Mouse (Mus musculus): ENCODE measurements around the gene Camk2b.
"Not testable (repeated sequence)": the region's sequence is repeated elsewhere in the genome, so short reads cannot be mapped to it uniquely, and the experiment has no call there.

Gene Camk2b

DNA sequence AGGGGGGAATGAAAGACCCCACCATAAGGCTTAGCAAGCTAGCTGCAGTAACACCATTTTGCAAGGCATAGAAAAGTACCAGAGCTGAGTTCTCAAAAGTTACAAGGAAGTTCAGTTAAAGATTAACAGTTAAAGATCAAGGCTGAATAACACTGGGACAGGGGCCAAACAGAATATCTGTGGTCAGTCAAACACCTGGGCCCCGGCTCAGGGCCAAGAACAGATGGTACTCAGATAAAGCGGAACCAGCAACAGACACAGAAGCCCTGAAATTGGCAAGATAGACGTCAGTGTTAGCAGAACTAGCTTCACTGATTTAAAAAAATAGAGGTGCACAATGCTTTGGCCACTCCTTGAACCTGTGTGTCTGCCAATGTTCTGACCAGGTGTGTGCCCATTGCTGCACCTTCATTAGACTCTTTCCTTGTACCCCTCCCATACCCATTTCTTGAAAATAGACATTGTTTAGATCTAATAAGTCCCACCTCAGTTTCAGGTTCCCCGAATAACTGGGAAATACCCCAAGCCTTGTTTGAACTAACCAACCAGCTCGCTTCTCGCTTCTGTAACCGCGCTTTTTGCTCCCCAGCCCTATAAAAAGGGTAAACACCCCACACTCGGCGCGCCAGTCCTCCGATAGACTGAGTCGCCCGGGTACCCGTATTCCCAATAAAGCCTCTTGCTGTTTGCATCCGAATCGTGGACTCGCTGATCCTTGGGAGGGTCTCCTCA, 55.2 kb downstream of the Camk2b start:
- not testable (repeated sequence) for DNase-seq

DNA sequence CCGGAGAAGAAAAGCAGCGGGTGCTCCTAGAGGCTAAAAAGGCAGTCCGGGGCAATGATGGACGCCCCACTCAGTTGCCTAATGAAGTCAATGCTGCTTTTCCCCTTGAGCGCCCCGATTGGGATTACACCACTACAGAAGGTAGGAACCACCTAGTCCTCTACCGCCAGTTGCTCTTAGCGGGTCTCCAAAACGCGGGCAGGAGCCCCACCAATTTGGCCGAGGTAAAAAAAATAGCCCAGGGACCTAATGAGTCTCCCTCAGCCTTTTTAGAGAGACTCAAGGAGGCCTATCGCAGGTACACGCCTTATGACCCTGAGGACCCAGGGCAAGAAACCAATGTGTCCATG, 58.4 kb downstream of the Camk2b start:
- DNase-seq: not testable (repeated sequence)

DNA sequence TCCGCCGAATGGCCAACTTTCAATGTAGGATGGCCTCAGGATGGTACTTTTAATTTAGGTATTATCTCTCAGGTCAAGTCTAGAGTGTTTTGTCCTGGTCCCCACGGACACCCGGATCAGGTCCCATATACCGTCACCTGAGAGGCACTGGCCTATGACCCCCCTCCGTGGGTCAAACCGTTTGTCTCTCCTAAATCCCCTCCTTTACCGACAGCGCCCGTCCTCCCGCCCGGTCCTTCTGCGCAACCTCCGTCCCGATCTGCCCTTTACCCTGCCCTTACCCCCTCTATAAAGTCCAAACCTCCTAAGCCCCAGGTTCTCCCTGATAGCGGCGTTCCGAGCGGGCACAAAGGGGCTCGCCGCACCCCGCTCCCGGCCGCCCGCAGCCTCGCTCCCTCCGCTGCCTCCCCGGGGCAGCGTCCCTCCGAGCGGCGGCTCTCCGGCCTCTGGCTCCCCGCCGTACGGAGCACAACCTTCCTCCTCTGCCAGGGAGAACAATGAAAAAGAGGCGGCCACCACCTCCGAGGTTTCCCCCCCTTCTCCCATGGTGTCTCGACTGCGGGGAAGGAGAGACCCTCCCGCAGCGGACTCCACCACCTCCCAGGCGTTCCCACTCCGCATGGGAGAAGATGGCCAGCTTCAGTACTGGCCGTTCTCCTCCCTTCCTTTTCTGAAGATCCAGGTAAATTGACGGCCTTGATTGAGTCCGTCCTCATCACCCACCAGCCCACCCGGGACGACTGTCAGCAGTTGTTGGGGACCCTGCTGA, 59.0 kb downstream of the Camk2b start:
- DNase-seq: not testable (repeated sequence)

DNA sequence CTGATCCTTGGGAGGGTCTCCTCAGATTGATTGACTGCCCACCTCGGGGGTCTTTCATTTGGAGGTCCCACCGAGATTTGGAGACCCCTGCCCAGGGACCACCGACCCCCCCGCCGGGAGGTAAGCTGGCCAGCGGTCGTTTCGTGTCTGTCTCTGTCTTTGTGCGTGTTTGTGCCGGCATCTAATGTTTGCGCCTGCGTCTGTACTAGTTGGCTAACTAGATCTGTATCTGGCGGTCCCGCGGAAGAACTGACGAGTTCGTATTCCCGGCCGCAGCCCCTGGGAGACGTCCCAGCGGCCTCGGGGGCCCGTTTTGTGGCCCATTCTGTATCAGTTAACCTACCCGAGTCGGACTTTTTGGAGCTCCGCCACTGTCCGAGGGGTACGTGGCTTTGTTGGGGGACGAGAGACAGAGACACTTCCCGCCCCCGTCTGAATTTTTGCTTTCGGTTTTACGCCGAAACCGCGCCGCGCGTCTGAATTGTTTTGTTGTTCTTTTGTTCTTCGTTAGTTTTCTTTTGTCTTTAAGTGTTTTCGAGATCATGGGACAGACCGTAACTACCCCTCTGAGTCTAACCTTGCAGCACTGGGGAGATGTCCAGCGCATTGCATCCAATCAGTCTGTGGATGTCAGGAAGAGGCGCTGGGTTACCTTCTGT, 59.7 kb downstream of the Camk2b start:
- DNase-seq: not testable (repeated sequence)

DNA sequence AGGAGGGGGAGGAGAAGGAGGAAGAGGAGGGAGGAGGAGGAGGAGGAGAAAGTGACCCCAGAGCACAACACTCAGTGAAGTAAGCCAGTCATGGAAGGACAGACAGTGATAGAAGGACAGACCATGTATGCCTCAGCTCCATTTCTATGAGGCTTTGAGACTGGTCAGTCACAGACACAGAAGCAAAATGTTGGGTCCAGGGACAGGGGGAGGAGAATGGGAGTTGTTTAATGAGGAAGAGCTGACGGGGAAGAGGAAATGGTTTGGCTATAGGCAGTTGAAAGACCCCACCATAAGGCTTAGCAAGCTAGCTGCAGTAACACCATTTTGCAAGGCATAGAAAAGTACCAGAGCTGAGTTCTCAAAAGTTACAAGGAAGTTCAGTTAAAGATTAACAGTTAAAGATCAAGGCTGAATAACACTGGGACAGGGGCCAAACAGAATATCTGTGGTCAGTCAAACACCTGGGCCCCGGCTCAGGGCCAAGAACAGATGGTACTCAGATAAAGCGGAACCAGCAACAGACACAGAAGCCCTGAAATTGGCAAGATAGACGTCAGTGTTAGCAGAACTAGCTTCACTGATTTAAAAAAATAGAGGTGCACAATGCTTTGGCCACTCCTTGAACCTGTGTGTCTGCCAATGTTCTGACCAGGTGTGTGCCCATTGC, 60.7 kb downstream of the Camk2b start:
- DNase-seq: not testable (repeated sequence)

DNA sequence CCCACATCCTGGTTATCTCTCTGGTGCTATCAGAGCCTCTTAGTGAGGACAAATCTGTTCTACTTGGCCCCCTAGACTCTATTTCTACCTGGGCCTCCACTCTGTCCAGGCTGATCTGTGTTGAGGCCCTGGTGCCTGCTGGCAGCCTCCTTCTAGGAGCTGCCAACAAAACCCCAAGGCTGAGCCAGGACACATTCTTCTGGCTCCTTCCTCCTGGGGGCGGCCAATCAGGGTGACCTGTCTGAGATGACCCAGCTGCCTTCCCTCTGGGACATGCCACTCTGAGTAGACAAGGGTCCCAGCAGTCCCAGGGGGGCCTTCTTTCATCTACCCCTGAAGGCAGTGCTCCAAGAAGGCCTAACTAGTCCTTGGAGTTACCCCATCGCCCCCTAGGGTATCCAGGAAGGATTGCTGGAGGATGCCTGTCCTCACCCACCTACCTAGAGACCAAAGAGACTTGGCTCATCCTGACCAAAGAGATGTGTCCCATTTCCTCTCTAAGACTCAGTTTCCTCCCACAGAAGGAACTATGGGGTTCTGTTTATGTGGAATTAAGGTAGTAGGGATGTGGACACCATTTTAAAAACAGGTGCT, 63.0 kb downstream of the Camk2b start:
- DNase-seq: no peak

DNA sequence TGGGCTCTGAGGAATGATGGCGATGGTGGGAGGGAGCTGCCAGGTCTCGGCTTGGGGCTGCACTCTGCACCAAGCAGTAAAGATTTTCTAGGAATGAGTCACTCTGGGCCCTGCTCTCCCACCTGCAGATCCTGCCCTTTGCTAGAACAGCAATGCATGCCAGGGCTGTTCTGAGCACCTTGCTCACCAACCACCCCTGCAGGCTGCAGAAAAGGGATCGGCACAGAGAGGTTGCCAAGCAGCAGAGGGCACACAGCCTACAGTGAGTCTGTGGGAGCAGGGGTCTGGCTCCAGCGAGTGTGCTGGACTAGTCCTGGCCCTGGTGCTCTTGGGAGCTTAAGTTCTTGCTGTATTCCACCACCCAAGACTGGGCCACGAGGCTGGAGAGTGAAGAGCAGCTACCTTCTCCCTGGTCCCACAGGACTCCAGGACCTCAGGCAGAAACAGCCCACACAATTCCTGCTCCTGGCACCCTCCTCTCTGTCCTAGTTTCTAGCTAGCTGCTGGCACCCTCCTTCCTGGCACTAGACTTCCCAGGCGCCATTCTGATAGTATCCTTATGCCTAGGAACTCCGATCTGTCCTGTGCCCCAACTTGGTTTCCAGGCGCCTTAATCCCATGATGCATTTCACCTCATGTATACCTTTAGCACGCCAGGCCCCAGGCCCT, 64.0 kb downstream of the Camk2b start:
- DNase-seq: peak; percentile 70

DNA sequence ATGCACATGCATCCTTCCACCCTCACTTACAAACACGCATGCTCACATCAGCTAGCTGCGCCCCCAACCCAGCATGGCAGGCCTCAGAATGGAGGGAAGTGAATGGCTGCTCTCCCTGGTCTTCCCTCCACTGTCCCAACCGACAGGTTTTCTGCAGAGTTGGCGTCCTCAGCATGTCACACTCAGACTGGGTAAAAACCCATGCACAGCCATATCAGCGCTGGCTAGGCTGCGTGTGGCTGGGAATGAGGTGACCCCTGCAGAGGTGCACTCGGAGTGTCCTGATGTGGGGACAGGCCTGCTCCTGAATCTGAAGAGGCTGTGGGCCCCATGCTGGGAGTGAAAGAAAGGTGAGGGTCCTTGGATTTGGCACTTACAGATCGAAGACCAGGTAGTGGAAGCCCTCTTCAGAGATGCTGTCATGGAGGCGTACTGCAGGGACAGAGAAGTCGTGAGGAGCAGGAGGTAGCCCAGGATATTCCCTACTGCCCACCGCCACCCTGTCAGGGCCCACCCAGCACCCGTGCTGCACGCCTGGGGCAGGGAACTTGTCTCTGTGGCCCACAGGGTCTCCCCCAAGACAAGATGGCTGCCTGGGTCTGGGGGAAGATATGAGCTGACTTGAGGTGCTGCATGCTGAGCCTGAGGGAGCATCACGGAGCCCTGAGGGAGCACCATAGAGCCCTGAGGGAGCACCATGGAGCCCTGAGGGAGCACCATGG, 65.0 kb downstream of the Camk2b start:
- no peak for DNase-seq

DNA sequence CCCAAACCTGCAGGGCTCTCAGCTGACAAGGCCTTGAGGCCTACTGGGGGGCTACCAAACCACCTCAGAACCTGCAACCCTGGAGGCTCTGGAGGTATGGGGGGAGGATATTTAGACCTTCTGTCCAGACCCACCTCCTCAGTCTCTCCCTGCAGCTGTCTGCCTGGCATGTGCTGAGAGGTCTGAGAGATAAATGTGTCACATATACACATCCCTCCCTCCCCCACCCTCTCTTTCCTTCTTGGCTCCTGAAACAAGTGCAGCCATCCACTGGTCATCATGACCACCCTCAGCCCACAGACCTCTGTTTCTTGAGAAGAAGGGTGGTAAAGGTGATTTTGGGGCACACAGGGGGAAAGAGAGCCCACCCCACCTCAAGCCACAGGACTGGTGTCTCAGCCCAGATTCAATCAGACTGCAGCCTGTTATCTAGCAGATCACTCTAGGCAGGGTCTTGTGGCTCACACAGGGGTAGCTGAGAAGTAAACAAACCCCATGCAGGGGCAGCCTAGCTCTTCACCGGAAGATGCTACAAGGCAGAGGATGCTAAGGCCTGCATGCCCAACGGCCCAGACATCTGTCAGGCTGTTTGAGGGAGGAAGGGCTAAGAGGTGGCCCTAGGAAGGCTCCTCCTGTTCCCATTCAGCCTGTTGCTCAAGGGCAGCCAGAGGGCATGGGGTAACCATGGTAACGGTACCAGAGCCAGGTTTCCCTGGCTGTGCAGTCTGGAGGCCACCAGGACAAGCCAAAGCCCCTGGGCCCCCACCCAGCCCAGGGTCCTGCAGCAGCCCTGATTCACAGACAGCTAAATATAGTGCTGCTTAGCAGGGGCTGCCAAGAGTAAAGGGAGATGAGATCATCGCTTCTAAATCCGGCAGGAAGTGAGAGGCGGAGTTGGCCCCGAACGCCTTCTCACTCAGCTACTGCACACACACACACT, 66.1 kb downstream of the Camk2b start:
- peak; percentile 77 for DNase-seq

DNA sequence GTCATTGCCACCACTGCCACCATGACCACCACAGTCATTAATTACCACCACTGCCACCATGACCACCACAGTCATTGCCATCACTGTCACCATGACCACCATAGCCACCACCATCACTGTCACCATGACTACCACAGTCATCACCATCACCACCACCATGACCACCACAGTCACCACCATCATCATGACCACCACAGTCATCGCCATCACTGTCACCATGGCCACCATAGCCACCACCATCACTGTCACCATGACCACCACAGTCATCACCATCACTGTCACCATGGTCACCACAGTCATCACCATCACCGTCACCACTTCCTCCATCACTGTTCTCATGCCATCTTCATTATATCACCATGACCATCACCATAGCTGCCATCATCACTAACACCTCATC, 67.7 kb downstream of the Camk2b start:
- no peak for DNase-seq

DNA sequence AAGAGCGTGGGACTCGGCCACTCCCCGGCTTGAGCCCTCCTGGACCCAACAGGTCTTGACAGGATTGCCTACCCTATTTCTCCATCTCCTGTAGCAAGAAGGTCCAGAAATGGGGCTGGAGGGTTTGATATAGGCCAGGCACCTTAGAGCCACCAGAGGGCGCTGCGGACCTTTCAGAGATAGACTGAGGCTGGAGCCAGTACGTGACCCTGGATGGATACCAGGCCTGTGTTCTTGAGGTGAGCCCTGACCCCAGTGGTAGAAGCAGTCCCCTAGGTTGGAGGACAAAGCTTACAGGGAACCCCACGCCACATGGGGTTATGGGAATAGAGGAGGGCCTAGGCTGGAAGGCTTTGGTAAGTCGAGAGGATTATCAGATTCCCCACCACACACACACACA, 70.2 kb downstream of the Camk2b start:
- peak; percentile 90 for DNase-seq

DNA sequence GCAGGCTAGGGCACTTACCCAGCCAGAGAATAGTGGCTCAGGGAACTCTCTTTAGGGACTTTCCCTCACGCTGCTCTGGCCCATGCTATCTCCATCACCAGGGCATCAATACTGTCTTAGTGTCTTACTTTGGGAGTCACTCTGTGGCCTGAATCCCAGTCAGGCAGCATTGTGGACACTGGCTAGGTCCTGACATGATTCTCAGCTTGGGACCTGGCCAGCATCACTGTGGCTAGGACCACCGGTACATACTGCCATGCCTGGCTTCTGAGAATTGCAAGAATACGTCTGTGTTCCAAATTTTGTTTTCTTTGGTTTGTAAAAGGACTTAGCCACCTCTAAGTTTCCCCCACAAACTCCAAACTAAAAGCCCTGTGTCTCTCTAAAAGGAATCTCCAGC, 71.3 kb downstream of the Camk2b start:
- DNase-seq: no peak

DNA sequence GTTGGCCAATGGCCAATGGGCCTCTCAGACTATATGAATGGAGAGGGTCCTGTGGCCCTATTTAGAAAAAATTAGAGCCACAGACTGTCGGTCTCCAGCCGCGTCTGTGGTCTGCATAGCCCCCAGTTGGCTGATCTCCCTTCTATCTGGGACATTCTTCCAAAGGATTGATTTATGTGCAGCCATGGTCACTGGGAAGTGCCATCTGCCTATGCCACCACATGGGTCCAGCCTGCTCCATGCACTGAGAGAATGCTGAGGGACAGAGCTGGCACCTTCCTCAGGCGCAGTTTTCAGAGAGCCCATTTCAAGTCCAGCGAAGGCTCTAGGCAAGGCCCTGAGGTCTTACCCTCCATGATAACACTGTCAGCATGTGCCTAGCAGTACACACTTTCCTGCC, 72.0 kb downstream of the Camk2b start:
- peak; percentile 62 for DNase-seq

DNA sequence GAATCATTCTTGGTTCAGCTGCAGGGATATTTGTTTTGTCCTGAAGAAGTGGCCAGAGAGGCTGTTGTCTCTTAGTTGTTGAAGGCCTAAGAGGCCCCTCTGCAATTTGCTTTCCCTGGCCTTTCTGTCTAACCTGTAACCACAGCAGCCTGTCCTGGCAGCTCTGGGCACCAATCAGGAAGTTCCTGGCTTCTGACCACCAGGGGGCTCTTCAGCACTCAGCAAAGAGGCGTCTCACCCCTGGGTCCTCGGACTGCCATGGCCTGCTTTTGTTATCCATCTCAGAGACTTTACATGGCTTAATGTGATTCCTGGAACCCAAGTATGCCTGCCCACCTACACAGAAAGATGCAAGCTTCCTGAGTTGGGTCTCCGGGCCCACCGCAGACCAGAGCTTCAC, 75.3 kb downstream of the Camk2b start:
- DNase-seq: no peak

DNA sequence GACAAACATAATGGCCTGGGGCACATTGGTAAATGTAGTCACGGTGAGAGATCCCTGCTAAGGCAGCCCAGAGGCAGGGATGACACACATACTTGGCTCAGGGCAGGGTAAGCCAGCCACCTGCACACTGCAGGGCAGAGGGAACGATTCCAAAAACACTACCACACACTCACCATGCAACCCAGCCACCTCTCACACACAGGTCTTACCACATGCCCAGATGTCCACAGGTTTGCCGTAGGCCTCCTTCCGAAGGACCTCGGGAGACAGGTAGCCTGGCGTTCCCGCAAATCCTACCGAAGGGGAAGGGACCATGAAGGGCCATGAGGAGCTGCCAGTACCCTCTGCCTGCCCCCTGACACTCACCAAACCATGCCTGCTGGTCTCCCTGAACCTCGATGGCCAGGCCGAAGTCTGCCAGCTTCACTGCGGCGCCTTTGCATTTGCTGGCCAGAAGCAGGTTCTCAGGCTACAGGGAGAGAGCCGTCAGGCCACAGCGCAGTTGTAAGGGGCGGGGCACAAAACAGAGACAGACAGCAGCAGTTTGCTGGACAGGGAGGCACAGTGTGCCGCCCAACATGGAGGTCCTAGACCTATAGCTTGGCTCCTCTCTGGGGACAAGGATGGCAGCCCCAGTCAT, 76.1 kb downstream of the Camk2b start:
- DNase-seq: peak; percentile 54

DNA sequence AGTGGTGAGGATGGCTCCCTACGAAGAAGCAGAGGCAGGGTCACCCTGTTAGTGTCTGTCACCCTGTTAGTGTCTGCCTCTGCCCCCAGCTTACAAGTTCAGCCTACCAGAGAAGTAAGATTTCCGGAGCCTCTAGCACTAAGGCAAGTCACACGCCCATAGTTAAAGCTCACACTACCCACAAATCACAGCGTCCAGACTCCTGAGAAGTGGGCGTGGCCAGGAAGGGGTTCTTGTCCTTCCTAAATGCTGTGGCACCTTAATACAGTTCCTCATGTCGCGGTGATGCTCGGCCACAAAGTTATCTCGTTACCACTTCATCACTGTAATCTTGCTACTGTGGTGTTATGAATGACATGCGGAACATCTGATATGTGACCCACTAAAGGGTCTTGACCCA, 78.0 kb downstream of the Camk2b start:
- no peak for DNase-seq

DNA sequence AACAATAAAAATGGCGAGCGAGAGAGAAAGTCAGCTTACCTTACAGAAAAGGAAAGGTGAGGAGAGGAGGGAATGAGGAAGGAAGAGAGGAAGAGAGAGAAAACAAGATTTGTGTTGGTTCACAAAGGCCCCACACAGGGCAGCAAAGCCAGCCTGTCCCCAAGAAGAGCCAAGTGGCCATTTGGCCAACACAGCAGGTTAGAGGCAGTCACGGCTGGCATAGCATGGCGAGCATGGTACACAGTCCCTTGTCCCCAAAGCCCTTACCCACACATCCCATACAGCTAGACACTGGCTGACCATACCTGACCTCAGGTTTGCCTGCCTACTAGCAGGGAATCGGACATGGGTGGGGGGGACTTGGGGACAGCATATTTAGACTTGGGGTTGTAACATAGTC, 82.5 kb downstream of the Camk2b start:
- peak; percentile 73 for DNase-seq

DNA sequence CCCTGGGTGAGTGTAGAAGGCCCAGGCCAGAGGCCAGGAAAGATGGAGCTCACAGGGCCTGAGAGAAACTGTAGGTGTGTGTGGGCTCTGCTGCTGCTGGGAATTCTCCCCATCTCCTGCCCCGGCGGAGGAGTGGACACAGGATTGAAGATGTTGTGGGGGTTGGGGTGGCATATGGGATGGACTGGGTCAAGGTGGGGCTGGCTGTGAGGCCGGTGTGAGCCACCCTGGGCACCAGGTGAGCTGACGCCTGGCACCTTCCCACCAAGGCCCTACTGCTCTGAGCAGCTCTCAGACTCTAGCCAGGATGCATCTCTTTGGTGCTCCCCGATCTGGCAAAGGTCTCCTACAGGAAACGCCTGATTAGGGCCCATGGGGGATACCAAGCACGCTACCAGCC, 84.8 kb downstream of the Camk2b start:
- DNase-seq: no peak

DNA sequence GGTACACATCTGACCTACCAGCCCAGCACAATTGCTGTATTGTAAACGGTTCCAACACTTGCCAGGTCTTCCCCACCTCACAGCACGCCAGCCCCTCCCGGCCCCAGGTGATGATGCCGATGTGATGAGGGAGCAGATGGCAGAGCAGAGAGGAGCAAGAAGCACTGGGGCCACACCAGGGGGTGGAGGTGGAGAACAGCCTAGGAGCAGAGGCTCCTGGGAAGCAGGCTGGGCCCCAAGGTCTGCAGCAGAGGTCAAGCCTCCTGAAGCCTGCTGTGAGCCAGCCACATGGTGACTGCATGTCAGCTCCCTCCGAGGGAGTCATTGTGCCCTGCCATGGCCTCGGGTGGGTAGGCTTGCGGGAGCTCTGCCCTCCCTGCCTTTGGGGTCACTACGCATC, 85.6 kb downstream of the Camk2b start:
- no peak for DNase-seq

DNA sequence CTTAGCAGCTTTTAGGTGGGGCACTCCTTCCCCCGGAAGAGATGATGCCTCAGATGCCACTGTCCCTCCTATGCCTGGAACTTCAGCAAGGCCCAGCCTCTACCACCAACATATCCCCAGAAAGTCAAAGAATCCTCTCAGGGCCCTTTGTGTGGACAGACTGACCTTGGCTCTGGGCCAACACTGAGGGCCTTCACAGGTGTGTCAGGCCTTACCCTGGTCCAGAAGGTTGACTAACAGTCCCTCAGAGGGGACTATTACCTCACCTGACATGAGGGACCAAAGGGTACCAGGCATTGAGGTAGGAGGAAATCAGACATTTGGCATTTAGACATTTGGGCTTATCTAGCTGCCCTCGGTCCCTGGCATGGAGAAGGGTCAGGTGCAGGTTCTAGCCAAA, 86.1 kb downstream of the Camk2b start:
- DNase-seq: no peak
